Mouse (Mus musculus) liver, embryonic 14.5 days (tissue): ENCODE data around the gene Rab14. TPM values are rescaled to one million over a fixed set of nuclear protein-coding genes. Genes with fewer than 3 reads are reported as not detected.

Source experiments
- ATAC-seq: fragments of 200-750 bp; cut with Nextera tagmentation; 2 replicates; pipeline ENCODE4 v1.8.0; 2017; ENCODE audit warnings: moderate number of reproducible peaks, mild to moderate bottlenecking, moderate library complexity; ENCODE audit not compliant: insufficient read depth
- DNase-seq, 3 experiments: peaks; one replicate each; pipeline ENCODE4 v3.0.0-alpha.2; 2012 to 2013; ENCODE audit warnings: low read depth in 3 of 3, low spot score in 3 of 3
- H3K27ac ChIP-seq: fragments of 300-500 bp; sonication (generic); 2 replicates; pipeline ENCODE4 v1.5.1; 2014; ENCODE audit warnings: moderate library complexity, mild to moderate bottlenecking, control low read depth, inconsistent platforms
- H3K27me3 ChIP-seq: fragments of 300-500 bp; sonication (generic); 2 replicates; pipeline ENCODE4 v1.6.1; 2014; ENCODE audit warnings: mild to moderate bottlenecking, low read length, moderate library complexity; ENCODE audit not compliant: control insufficient read depth, insufficient read depth
- H3K36me3 ChIP-seq: fragments of 300-500 bp; sonication (generic); replicated peaks from 2 replicates; pipeline ENCODE4 v1.6.1; 2014; ENCODE audit warnings: low read depth; ENCODE audit not compliant: control insufficient read depth, insufficient read depth
- H3K4me1 ChIP-seq, 2 experiments: fragments of 200-500 bp in 1 of 2; fragments of 300-500 bp in 1 of 2; sonication (generic) in 1 of 2; replicated peaks; 2 replicates each; pipeline ENCODE4 v1.6.1; 2012 to 2014; ENCODE audit warnings: antibody characterized with exemption in 1 of 2, inconsistent platforms in 1 of 2, low read length in 1 of 2; ENCODE audit not compliant: control insufficient read depth in 2 of 2, insufficient read depth in 2 of 2
- H3K4me2 ChIP-seq: fragments of 300-500 bp; sonication (generic); 2 replicates; pipeline ENCODE4 v1.6.1; 2014; ENCODE audit warnings: low read depth, mild to moderate bottlenecking, control low read depth, moderate library complexity
- H3K4me3 ChIP-seq, 2 experiments: fragments of 200-500 bp in 1 of 2; fragments of 300-500 bp in 1 of 2; sonication (generic) in 1 of 2; 2 replicates each; pipeline ENCODE4 v1.5.1; 2012 to 2014; ENCODE audit warnings: low read depth in 2 of 2, low read length in 2 of 2, mild to moderate bottlenecking in 2 of 2, control low read depth in 1 of 2, inconsistent platforms in 1 of 2, moderate library complexity in 1 of 2; ENCODE audit not compliant: insufficient read depth in 1 of 2
- H3K9ac ChIP-seq: fragments of 300-500 bp; sonication (generic); replicated peaks from 2 replicates; pipeline ENCODE4 v1.6.1; 2014; ENCODE audit warnings: mild to moderate bottlenecking, control low read depth, moderate library complexity
- H3K9me3 ChIP-seq: fragments of 300-500 bp; sonication (generic); 2 replicates; pipeline ENCODE4 v1.6.1; 2016; ENCODE audit warnings: low read length, mixed read lengths; ENCODE audit not compliant: control insufficient read depth
- CTCF ChIP-seq: IDR thresholded peaks from 2 replicates; pipeline ENCODE4 v1.5.1; 2016; ENCODE audit warnings: antibody characterized with exemption, low read depth, control low read depth
- EP300 ChIP-seq: IDR thresholded peaks from 2 replicates; pipeline ENCODE4 v1.6.1; 2016; ENCODE audit warnings: antibody characterized with exemption, low read depth
- WGBS: fragments of 180-500 bp; shearing (Covaris S2); extraction: QIAGEN DNeasy Blood & Tissue Kit; methylation state at CpG from one replicate; pipeline ENCODE4 v1.1.7; 2014; ENCODE audit not compliant: insufficient replicate concordance; 5-methylcytosine and 5-hydroxymethylcytosine counted together
- polyA plus RNA-seq, 2 experiments: library from polyadenylated mRNA; depleted of rRNA in 1 of 2; stranded (reverse) in 1 of 2; unstranded in 1 of 2; fragments of >200 nt; fragmentation: Nextera tagmentation in 1 of 2; extraction: Ambion mirVana in 1 of 2; gene quantifications; 2 replicates each; pipeline versions ENCODE4 v1.2.1 to v1.2.3; 2012 to 2014

Gene Rab14
- polyA plus RNA-seq, 2 experiments = 35.3 to 81.1 TPM

DNA sequence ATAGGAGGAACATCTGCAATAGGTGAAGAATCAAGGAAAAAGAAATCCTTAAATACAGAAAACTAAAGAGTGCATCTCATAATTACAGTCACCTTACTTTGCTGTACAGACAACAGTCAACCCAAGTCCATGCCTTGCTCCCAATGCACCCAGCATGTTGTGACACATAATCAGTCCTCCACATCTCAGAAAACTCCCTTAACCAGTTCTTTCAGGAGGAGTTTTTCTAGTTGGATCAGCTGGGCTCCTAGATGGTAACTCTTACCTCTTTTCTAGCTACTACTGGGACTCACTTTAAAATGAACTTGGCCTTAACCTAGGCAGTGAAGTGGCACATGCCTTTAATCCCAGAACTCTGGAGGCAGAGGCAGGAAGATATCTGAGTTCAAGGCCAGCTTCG is 6.9 kb downstream of the Rab14 start:
- ATAC-seq (no peak), DNase-seq (no peak)
- TF ChIP-seq EP300 = no peak
- TF ChIP-seq CTCF = no peak
- no peak overlapping the region for H3K27ac ChIP-seq
- H3K36me3 ChIP-seq = peaks cover 28% of the 10 kb centered on the region
- H3K4me1 ChIP-seq = peaks cover 3% of the 10 kb centered on the region in 2 experiments; a peak in 2 of 4 replicates
- WGBS = 77% methylated on average over 1 of the region's 1 CpGs
- H3K27me3 ChIP-seq = no peaks in the 10 kb centered on the region
- H3K9me3 ChIP-seq = no peaks in the 10 kb centered on the region
- no peak overlapping the region for H3K9ac ChIP-seq
- H3K4me2 ChIP-seq = no peak overlapping the region
- no peak overlapping the region for H3K4me3 ChIP-seq

DNA sequence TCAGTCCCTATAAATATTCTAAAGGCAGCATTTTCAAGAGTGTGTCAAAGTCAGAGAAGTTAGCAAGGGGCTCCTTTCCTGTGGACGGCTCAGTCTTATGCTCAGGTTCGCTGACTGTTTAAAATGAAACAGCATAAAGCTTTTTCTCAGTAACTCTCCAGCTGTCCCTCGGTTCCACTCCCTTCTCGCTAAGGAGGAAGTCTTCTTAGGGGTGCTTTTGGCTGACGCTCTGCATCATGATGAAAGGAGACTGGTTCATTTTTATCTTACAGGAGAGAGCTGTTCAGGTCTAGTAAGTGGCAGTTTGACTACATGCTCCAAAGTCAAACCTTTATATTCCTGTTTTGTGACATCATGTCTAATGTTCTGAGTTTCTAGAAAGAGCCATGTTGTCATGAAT is 12.0 kb downstream of the Rab14 start:
- Histone ChIP-seq H3K36me3 (peaks cover 41% of the 10 kb centered on the region), H3K4me1 (no peaks in the 10 kb centered on the region; a peak in 1 of 4 replicates), H3K27me3 (no peaks in the 10 kb centered on the region), H3K4me2 (no peak overlapping the region), H3K9me3 (no peaks in the 10 kb centered on the region), H3K27ac (no peak overlapping the region), H3K9ac (no peak overlapping the region), H3K4me3 (no peak overlapping the region)
- ATAC-seq = no peak
- no peak for DNase-seq
- no peak for TF ChIP-seq EP300
- TF ChIP-seq CTCF = no peak
- WGBS = 80% methylated on average over 5 of the region's 5 CpGs

DNA sequence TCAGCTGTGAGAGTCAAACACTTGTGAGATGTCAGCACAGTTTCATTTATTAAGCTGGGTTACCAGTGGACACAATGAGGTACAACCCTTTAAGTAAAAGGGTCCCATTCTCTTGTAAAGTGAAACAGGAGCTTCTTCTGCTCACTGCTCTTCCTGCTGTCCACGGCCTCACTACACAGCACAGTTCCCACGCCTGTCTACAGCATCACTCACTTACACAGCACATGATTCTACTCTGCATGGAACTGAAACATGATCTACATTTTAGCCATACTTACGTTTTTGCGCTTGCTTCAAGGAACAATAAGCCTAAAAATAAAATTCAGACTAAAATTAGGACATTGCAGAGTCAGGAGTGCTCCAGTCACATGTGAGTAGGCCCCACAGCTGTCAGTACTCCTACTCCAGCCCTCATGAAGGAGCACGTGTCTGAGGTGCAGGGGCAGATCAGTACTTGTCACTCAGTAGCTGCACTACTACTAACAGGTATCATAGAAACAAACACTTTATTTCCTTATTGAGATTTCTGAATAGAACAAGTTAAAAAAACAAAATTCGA is 17.7 kb downstream of the Rab14 start:
- no peak overlapping the region for H3K4me2 ChIP-seq
- WGBS = 78% methylated on average over 6 of the region's 6 CpGs
- no peak for TF ChIP-seq CTCF
- TF ChIP-seq EP300 = no peak
- H3K27ac ChIP-seq = no peak overlapping the region
- H3K36me3 ChIP-seq = peaks cover 59% of the 10 kb centered on the region
- H3K9ac ChIP-seq = no peak overlapping the region
- no peaks in the 10 kb centered on the region for H3K4me1 ChIP-seq
- no peak for ATAC-seq
- no peak overlapping the region for H3K4me3 ChIP-seq
- H3K27me3 ChIP-seq = no peaks in the 10 kb centered on the region
- no peaks in the 10 kb centered on the region for H3K9me3 ChIP-seq
- DNase-seq = no peak

DNA sequence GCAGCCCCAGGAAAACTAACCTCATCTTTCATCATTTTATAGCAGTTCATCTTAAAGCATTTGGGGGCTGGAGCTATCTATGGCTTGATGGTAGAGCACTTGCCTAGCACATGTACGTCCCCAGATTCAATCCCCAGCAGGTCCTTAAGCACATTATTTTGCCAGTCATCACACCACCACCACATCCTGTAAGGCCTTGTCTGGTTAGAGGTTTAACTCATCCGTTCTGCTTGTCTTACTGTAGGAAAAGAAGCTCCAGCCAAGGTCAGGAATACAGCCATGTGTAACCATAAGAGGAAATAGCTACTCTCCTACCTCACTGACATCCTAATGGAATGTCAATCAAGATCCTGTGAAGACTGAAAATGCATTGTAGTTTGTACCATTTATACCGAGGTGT is 22.8 kb downstream of the Rab14 start:
- no peak for DNase-seq
- H3K9ac ChIP-seq = no peak overlapping the region
- no peak overlapping the region for H3K4me2 ChIP-seq
- H3K9me3 ChIP-seq = no peaks in the 10 kb centered on the region
- ATAC-seq = no peak
- no peak overlapping the region for H3K4me3 ChIP-seq
- TF ChIP-seq CTCF = no peak
- TF ChIP-seq EP300 = no peak
- H3K4me1 ChIP-seq = peaks cover 0 to 3% of the 10 kb centered on the region in 2 experiments; a peak in 1 of 4 replicates
- H3K36me3 ChIP-seq = peaks cover 51% of the 10 kb centered on the region
- no peaks in the 10 kb centered on the region for H3K27me3 ChIP-seq
- WGBS = 57% methylated on average over 3 of the region's 3 CpGs
- H3K27ac ChIP-seq = no peak overlapping the region

DNA sequence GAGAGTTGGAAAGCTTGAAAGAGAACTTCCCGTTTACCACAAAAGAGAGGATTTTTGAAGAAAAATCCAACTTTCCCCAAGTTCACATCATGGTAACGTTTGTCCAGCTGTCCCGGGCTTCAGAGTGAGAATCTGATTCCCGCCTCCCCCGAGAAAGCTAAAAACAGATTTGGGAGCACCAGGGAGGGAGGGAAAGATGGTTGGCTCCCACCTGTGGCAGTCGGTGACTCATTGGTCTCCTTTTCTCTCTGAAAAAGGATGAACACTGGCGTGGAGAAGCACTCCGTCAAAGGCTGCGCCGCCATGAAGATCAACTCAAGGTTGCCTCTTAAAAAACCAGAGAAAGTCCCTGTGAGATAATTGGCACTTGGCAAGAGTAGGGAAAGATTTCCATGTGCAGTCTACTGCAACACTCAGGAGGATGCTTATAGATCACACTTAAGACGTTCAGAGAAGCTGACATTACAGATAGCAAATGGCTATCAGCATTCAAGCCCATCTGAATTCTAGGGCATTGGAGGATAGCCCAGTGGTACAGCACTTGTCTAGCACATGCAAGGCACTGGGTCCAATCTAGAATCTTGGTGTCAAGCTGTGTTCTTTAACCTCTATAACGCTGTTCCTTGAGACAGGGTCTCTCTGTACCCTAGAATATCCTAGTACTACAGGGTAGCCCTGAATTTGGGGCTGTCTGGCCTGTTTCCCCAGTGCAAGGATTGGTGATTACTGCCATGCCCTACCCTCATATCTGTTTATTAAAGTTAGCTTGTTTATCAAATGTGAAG is 25.4 kb downstream of the Rab14 start:
- Histone ChIP-seq H3K27ac (no peak overlapping the region), H3K4me2 (no peak overlapping the region), H3K36me3 (peaks cover 38% of the 10 kb centered on the region), H3K9ac (no peak overlapping the region), H3K27me3 (no peaks in the 10 kb centered on the region), H3K4me3 (no peak overlapping the region), H3K4me1 (peaks cover 0 to 3% of the 10 kb centered on the region in 2 experiments; a peak in 1 of 4 replicates), H3K9me3 (no peaks in the 10 kb centered on the region)
- TF ChIP-seq EP300 = no peak
- no peak for TF ChIP-seq CTCF
- ATAC-seq (no peak), DNase-seq (no peak)
- WGBS = 82% methylated on average over 12 of the region's 12 CpGs
